Mouse (Mus musculus) kidney, adult 8-10 months (tissue): ENCODE measurements around the gene Lsm14b.

Source experiments
- DNase-seq, 2 experiments: peaks; one replicate each; pipeline ENCODE4 v3.0.0; 2022

Lsm14b gene

DNA sequence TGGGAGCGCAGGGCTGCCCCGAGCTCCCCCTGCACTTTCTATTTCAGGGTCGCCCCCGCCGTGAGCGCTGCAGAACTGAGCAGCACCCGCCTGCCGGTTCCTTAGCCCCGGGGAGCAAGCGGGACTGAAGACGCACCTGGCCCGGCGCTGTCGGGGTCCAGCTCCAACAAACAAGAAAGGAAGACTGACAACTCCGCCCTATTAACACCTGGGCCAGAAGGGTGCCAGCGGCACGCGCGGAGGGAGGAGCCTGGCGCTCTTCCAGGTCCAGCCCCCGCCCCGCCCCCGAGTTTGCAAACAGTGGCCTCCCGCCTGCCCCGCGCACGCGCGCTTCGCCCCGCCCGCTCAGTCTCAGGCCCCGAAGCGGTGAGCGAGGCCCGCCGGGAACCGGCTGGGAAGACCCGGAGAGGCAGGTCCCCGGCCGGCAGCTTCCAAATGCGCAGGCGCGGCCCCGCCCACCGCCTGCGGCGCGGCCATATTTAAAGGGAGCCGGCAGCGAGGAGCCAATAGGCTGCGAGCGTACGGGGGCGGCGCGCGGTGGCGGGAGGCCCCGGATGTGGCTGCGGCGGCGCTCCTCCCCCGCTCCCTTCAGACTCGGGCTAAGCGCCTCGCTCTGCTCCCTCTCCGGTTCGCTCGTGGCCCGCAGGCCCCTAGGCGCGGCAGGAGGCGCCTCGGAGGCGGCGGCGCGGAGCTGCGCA is at the start of gene Lsm14b:
Gene Lsm14b, plus strand, starts transcription at position 587 of the 698 bp plus-strand sequence.
- peak; percentile 99 for DNase-seq

DNA sequence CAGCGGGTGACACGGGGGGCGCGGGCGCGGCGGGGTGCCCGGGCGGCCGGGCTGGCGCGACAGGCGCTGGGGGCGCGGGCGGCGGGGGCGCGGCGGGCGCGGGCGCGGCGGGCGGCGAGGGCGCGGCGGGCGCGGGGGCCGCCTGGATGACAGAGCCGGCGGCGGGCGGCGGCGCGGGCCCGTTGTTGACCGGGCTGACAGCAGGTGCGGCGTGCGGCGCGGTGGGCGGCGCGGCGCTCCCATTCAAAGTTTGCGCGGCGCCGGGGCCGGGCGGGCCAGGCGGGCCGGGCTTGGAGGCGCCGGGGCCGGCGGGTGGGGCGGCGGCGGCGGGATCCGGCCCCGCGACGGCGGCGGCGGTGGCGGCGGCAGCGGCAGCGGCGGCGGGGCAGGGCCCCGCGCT is 48.9 kb upstream of the Lsm14b start:
- no peak for DNase-seq

DNA sequence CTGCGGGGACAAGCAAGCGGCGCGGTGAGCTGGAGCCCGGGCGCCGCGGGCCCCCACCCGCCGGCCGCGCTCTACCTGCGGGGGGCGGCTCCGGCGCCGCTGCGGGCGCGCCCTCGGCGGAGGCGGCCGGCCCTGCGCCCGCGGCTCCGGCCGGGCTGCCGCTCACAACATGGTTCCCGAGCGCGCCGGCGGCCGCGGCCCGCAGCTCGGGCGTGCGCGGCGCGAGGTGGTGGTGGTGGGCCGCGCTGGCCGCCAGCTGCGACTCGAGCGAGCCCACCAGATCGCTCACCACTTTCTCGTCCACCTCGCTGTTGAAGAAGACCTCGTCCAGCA is 48.5 kb upstream of the Lsm14b start:
- no peak for DNase-seq

DNA sequence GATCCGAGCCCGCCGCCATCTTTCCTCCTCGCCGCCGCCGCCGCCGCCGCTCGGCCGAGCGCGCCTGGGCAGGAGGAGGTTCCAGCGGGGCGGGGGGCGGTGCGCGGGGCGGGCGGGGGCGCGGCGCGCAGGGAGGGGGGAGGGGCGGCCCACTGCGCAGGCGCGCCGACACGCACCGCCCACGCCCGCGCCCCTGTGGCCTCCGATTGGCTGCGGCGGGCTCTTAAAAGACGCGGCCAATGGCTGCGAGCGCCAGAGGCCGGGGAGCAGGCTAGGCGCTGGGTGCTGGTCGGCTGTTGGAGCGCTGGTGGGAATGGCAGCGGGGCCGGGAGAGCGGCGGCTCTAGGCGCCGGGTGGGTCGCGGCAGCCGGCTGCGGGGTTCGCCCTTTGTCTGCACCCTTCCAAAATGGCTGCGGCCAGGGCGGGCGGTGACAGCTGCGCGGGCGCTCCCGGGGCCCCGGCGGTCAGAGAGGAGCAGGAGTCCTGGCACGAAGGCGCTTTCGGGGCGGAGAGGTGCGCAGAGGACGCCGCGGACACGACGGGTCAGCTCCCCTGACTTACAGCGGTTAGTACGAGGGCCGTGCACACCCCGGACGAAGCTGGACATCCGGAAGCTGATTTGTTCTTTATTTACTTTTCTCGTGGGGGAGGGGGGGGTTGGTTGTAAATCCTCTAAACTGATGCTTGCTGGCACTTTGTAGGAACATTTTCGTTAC is 48.0 kb upstream of the Lsm14b start, which contains the start of gene Taf4:
Gene Taf4, minus strand, starts transcription at position 19 of the 716 bp plus-strand sequence.
- DNase-seq, result peak; percentile 84 to 85

DNA sequence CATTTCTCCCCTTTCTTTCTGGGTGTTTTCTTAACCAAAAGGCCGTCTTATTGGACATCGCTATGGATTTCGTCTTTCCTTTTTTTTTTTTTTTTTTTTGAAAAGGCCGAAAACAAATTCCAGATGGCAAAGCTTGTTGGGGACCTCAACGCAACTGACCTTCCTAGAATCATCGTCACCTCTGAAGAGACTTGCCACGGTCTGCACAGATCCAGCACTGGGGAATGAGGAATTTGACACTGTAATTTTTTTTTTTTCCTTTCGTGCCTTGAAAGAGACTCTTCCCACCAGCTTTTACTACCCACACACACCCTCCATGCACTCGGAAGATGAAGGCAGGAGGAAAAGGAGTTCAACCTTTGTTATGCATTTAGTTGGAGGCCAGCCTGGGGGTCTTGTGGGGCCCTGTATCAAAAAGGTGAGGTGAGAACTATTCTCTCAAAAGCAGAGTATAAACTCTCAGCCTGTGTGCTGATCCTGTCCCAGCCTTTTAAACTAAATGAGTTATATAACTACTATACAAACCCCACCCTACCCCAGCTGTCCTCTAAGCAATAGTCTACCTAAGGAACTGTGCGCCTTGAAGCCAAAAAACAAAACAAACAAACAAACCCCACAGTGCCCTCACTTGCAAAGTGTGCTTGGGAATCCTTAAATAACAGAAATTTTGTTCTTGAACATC is 47.3 kb upstream of the Lsm14b start:
- no peak for DNase-seq

DNA sequence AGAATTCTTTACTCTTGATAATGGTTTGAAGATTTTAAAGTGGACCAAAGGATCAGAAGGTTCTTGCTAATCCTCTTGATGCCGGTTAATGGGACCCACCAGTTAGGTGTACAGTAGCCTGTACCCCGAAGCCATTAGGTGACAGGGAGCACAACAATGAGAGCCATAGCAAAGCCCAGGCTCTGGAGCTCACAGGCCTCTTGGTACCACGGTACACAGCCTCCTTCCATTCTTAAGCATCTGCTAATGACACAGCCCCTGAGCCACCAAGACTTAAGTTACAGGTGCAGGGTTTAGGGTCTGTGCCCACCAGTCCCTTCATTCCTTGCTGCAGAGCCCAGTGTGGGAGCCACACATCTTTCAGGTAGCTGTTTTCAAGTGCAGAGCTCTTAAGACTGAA is 46.5 kb upstream of the Lsm14b start:
- no peak for DNase-seq

DNA sequence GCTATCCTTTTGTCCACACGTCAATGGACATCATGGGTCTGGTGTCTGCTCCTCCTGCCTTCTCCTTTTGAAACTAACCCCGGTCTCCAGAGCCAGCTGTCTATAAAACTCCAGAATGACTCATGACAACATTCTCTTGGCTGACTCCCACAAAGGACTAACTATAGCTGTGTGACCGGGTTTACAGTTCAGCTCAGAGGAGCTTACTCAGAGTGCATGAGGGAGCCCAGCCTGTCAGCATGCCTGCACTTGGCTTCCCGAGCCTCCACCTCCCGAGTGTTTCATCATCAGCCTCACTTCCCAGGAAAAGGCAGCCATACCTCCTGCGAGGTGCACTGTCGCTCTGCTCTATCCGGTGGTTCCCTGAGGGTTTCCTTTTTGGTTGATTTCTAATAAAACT is 45.0 kb upstream of the Lsm14b start:
- no peak for DNase-seq

DNA sequence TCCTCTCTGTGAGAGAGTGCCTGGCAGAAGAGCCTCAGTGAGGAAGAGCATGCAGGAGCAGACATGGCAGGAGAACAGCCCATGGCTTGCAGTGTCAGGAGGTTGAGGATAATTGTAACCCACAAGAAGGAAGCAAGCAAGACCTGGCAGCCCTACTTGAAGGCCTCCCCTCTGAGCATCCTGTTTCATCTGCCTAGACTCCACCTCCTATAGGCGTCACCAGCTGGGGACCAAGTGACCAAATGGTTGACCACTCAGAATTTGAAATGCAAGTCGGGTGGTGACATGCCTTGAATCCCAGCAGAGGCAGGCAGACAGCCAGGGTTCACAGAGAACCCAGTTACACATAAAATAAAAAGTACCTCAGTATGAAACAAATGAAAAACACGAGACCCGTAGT is 44.2 kb upstream of the Lsm14b start:
- no peak for DNase-seq

DNA sequence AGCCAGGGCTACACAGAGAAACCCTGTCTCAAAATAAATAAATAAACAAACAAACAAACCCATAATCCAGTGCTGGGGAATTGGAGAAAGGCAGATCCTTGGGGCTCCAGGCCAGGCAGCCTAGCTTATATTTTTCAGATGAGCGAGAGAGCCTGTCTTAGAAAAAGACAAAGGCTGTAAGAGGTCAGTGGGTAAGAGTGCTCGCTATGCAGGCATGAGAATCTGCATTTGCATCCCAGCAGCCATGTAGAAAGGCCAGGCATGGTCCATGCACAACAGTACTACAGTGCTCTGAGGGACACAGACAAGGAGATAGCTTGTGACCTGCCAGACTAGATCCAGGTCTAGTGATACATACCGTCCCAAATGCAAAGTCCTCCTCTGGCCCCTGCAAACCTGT is 42.1 kb upstream of the Lsm14b start:
- DNase-seq, result no peak

DNA sequence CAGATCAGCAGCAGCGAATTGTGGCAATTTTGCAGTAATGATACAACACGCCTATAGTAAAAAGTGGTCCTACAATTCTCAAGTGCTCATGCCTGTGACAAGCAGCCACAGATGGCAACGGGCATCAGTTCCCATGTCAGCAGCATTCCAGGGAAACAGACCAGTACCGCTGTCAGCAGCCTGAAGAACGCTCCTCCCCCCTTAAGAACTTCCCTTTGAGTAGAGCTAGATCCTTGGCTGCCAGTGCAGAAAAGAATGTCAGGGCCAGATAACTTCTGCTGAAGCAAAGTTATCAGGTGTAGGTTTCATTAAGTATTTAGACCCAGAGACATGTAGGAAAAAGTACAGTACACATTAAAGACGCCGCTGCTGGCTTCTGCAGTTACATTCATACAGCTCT is 40.0 kb upstream of the Lsm14b start:
- no peak for DNase-seq

DNA sequence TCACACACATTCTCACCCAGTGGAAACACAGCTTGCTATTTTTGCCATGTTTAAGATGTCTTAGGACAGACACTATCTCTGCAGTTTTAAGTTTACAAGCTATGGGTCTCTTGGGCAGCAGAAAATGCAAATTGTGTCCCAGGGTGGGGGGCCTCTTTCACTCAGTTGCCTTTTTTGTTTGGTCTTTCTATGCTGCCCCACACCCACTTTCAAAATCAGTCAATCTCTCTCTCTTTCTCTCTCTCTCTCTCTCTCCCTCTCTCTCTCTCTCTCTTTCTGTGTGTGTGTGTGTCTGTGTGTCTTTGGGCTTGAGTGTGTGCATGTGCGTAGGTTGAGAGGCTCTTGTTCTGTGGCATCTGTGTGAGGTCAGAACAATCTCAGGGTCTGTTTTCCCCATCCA is 39.1 kb upstream of the Lsm14b start:
- DNase-seq, result no peak

DNA sequence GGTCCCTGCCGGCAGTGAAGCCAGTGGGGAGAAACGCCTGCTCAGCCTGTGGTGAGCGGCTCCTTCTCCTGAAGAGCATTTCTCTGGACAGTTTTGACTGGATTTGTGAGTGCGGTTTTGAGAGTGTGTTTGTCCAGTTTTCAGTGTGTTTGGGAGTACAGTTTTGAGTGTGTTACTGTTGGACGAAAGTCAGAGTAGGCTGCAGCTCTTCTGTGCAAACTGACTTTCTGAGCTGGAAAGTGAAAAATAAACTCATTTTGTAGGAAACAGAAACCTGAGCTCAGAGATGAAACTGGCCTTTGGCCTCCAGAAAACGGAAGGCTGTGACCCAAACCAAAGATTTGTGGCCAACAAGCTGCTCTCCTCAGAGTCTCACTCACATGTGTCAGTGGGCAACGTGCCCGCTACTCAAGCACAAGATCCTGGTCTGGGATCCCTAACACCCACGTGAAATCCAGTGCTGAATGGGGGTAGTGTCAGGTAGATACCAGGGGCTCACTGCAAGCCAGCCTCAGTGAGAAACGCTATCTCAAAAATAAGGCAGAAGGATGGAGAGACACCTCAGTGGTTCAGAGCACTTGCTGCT is 38.3 kb upstream of the Lsm14b start:
- DNase-seq, result no peak

DNA sequence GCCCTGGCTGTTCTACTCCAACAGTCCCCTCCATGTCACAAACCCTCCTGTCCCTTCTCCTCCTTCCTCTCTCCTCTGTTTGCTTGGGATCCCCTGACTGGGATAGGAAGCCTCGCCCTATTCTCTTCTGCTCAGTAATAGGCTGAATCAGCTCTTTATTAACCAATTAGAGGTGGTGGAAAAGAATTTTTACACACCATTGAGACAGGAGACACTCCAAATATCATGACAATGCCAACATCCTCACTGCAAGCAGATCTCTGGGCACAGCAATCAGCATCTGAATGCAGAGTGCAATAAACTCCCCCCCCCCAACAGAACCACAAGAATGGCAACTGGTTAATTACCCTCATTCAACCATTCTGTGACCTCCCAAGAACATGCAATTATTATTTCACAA is 35.7 kb upstream of the Lsm14b start:
- DNase-seq, result no peak

DNA sequence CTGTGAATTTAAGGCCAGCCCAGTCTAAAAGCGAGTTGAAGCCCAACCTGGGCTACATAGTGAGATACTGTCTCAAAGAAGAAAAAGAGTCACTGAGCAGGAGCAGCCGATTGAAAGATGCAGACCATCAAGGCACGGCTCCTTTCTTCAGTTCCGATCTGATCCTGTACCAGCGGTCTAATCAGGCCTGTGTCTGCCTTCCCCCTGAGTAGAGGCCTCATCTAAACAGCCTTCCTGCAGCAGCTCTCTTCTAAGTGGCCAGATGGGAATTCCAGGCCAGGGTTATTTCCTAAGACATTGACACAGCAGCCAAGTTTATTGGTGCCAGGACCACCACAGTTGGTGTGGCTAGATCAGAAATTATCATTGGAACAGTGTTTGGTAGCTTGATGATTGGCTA is 31.7 kb upstream of the Lsm14b start:
- no peak for DNase-seq

DNA sequence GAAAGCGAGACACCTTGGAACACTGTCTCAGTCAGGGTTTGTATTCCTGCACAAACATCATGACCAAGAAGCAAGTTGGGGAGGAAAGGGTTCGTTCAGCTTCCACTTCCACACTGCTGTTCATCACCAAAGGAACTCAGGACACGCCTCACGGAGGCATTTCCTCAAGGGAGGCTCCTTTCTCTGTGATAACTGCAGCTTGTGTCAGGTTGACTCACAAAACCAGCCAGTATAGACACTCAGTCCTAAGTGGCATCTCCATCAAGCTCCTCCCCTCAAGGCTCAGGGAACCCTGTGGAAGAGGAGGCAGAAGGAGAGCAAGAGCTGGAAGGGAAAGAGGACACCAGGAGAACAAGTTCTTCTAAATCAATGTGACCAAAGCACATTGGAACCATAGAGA is 26.4 kb upstream of the Lsm14b start:
- no peak for DNase-seq

DNA sequence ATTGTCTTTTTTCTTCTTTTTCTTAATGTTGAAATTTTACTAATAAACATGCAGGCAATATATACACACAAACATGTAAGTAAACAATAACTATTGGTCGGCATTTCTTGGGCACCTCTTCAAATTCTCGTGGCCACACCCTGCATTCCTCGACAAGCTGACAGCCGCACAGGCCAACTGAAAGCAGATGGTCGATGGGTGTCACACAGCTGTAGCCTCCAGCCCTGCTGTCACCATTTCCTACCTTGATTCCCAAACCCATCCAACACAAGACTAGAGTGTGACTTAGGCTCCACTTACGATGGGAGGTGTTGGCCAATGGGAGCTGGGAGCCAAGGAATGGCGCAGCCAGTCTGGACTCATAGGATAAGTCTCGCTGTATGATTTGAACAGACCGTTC is 23.2 kb upstream of the Lsm14b start:
- DNase-seq, result no peak

DNA sequence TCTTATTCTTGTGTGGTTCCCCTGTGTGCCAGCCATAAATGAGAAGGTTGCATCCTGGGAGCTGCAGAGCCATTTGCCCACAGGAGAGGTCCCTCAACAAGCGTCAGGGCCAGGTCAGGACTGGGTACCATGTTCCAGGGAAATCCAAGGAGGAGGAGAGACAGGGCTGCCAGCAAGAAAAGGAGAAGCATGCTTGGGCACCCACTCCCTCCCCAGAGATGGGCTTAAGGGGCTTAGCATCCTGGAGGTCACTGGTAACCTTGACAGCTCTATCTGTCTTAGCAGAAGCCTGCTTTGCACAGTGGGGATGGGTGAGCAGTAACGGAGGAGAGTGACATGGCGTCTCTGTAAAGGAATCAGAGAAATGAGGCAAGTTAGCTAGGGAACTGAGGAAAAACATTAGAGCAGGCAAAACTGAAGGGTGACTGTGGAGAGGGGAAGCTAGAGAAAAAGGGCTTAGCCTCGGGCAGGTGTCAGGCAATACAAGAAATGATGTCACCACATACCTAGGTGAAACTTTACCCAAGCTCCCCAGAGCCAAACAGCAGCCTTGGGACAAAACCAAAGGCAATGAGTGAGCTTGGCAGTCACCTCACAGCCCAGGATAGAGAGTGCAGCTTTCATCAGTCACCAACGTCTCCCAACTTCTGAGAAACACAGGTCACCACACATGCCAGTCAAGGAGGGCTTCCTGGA is 19.0 kb upstream of the Lsm14b start:
- DNase-seq, result no peak

DNA sequence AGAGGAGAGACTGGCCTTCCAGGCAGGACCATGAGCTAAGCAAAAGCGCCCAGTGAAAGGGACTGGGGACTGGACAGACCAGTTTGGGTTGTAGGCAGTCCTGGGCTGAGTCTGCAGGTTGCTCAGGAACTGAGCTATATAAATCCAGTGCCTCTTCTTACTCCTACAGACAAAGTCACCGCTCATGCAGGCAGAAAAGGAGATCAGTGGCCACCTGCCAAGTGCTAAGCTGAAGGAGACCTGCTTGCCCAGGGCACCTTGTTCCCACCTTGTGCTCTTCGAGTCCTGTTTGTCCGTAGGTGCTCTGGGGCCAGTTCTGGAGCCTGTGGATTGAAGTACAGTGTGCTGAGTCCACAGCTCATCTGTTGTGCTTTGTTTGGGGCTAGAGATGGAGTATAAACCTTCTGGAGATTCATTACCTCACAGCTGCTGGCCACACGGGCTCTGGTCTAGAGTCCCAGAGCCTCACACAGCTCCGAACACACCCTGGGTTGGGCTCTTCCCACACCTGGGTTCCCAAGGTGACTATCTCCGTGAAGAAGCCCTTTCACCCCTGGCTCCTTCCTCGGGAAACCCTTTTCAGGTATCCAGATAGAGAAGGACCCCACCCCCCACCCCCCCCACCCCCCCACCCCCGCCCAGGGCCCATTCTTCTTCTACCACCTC is 18.3 kb upstream of the Lsm14b start:
- DNase-seq, result no peak

DNA sequence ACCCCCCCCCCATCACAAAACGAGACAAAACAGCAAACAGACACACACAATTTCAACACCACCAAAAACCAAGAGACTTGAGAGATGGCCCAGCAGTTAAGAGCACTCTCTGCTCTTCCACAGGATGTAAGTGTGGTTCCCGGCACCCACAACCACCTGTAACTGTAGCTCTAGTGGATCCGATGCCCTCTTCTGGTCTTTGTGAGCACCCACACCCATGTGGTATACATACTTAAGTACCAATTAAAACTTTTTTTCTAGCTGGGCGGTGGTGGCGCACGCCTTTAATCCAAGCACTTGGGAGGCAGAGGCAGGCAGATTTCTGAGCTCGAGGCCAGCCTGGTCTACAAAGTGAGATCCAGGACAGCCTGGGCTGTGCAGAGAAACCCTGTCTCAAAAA is 14.1 kb upstream of the Lsm14b start:
- DNase-seq, result no peak

DNA sequence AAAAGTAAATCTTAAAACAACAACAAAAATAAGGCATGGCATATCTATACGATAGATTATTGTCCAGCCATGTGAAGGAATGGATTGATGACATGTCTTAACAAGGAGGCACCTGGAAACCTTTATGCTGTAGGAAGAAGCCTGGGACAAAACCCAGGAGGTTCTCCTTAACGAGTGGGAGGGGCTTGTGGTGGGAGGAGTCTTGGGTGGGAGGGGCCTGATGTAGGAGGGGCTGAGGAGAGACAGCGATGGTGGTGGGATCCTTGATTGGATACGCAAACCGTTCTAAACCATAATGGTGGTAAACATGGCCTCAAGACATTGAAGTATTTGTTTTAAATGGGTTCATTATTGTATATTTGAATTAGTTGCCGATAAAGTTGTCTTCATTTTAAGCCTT is 13.4 kb upstream of the Lsm14b start:
- DNase-seq, result no peak

DNA sequence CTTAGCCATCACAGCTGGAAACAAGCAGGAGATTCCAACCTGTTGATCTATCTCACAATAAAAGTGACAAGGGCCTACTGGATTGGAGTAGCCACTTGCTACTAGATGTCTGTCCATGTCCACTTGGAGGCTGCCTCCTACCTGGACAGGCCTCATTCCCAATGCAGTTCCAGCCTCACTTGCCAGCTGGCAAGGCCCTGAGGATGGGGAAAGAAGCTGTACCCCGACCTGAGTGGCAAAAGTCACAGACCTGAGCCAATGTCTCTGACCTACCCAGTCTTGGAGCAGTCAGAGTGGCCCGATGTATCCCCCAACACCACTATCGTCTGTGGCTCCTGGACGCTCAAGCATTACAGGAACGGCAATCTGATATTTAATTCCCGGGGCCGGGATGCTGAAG is 11.1 kb upstream of the Lsm14b start:
- DNase-seq, result no peak

DNA sequence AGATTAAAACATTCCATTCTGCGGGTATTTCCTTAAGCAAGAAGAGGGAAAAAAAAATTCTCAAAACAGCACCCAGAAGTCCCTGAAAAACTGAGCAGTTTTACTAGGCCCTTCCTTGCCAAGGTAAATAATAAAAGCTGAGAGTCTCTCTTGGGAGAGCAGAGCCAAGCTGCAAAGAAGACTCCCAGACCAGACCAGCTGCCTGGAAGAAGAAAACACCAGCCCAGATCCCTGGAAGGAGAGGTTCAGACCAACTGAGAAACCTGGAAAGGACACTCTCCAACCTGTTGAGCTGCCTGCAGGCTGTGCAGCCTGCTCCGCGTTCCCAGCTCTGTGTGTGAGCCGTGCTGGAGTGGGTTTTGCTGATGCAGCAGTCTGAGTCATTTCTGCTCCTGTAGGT is 7.2 kb upstream of the Lsm14b start:
- DNase-seq, result no peak

DNA sequence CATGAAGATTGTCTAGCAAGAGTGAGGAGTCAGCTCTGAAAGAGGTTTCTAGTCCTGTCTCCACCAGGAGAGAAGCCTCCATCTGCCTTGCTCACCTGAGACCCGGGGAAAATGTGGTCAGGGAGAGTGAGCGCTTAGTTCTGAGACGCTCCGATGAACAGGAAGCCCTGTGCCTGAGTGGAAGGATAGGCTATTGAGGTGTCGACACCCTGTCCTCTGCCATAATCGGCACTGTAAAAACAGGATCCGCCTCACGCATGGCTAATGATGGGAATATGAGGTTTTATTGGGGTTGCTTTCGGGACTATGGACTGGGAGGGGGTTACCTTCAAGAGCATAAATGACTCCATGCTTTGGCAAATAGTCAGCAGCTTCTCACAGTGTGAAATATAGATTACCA is 6.2 kb upstream of the Lsm14b start:
- DNase-seq, result no peak
